Comparison of ENCODE assay signal across 19 mouse cellular contexts in genomic region chr19:53534757-53535410, GRCm38 (mm10). TPM values are rescaled to one million over a fixed set of nuclear protein-coding genes. Genes with fewer than 3 reads are reported as not detected.
DNase-seq lines count a peak whose midpoint lies in the region; ATAC-seq and TF ChIP-seq lines count a peak whose summit lies in the region.
"Had no signal": no experiment of that assay in that cellular context is flagged by ENCODE, and none has a peak within 500 bp of the region (broad histone marks: within the 10 kb centered on the region; RNA-seq: fewer than 3 reads in every experiment).

No protein-coding gene starts in this region.

- peaks cover 3% of the 10 kb centered on the region; the same call in 1 of the 2 replicates for H3K36me3 ChIP-seq in hindbrain, embryonic 16.5 days (ENCODE audit: control insufficient read depth, insufficient read depth, low read length)
- H3K36me3 ChIP-seq in hindbrain, embryonic 13.5 days = no peaks in the 10 kb centered on the region
- peaks cover 18% of the 10 kb centered on the region for H3K36me3 ChIP-seq in spleen, adult 2 months (ENCODE audit: control insufficient read depth, insufficient read depth, low read length)
- H3K36me3 ChIP-seq: limb, embryonic 13.5 days had no signal

- no peak for TF ChIP-seq CTCF in spleen, adult 2 months (IDR thresholded peaks at IDR 0.05; ENCODE audit: extremely low read depth, insufficient read depth, insufficient read length, insufficient replicate concordance)

- peak; percentile 27 for DNase-seq in adrenal gland, adult 2 months
- no peak for DNase-seq in adrenal gland, postnatal 4 days (ENCODE audit: low spot score in 2 of 2)
- no peak for DNase-seq in spleen, adult 2 months (ENCODE audit: low read depth in 1 of 2, low spot score in 2 of 2)
- DNase-seq in spleen, postnatal 14 days (ENCODE audit: low spot score in 2 of 2) = no peak
- no peak for DNase-seq in layer of hippocampus, adult 11-12 months (ENCODE audit: low spot score)
- DNase-seq: forebrain, postnatal 0 days; gastrocnemius, adult 2 months; heart, adult 18-20 months; kidney, adult 11 months; thymus, postnatal 25 days had no signal

- no peak overlapping the region for H3K9ac ChIP-seq in hindbrain, embryonic 16.5 days (ENCODE audit: low read depth, low read length)
- H3K9ac ChIP-seq in hindbrain, embryonic 13.5 days = no peak overlapping the region
- H3K9ac ChIP-seq: forebrain, postnatal 0 days; heart, embryonic 15.5 days; limb, embryonic 13.5 days; liver, embryonic 14.5 days had no signal

- H3K9me3 ChIP-seq in hindbrain, embryonic 16.5 days (ENCODE audit: control insufficient read depth, low read length) = no peaks in the 10 kb centered on the region
- H3K9me3 ChIP-seq in hindbrain, embryonic 13.5 days = no peaks in the 10 kb centered on the region
- H3K9me3 ChIP-seq: heart, embryonic 15.5 days; limb, embryonic 13.5 days had no signal

- no peak for TF ChIP-seq POLR2A in spleen, adult 2 months (IDR thresholded peaks at IDR 0.05; ENCODE audit: low read depth, low read length)

- no peak overlapping the region for H3K4me2 ChIP-seq in hindbrain, embryonic 16.5 days (ENCODE audit: low read length)
- no peak overlapping the region for H3K4me2 ChIP-seq in hindbrain, embryonic 13.5 days
- H3K4me2 ChIP-seq: heart, embryonic 15.5 days; limb, embryonic 13.5 days had no signal

- H3K27ac ChIP-seq in hindbrain, embryonic 16.5 days (ENCODE audit: low read depth, low read length) = no peak overlapping the region
- no peak overlapping the region for H3K27ac ChIP-seq in hindbrain, embryonic 13.5 days
- peak overlapping the region; percentile 5; the same call in 1 of the 2 replicates for H3K27ac ChIP-seq in spleen, adult 2 months (ENCODE audit: insufficient read depth, low read length)
- H3K27ac ChIP-seq: gastrocnemius, adult 2 months; heart, embryonic 15.5 days; kidney, postnatal 0 days; limb, embryonic 13.5 days; liver, embryonic 14.5 days; stomach, postnatal 0 days had no signal

- 37% methylated on average over 7 of the region's 7 CpGs for WGBS in hindbrain, embryonic 16.5 days
- WGBS in hindbrain, embryonic 13.5 days = 41% methylated on average over 7 of the region's 7 CpGs
- WGBS in spleen, adult 2 months = 77% methylated on average over 7 of the region's 7 CpGs

- no peak overlapping the region for H3K4me3 ChIP-seq in hindbrain, embryonic 16.5 days (ENCODE audit: low read length)
- H3K4me3 ChIP-seq in hindbrain, embryonic 13.5 days = no peak overlapping the region
- no peak overlapping the region for H3K4me3 ChIP-seq in spleen, adult 2 months (ENCODE audit: extremely low read depth, insufficient read depth, insufficient read length)
- H3K4me3 ChIP-seq: gastrocnemius, adult 2 months; heart, embryonic 15.5 days; limb, embryonic 13.5 days had no signal

- H3K4me1 ChIP-seq in hindbrain, embryonic 16.5 days (ENCODE audit: control insufficient read depth, insufficient read depth, low read depth, low read length) = peaks cover 4% of the 10 kb centered on the region; the same call in 1 of the 2 replicates
- peaks cover 10% of the 10 kb centered on the region for H3K4me1 ChIP-seq in hindbrain, embryonic 13.5 days (replicated peaks)
- H3K4me1 ChIP-seq in spleen, adult 2 months (ENCODE audit: control insufficient read depth, insufficient read depth, insufficient read length) = peaks cover 18% of the 10 kb centered on the region; the same call in 1 of the 2 replicates

- peaks cover 21% of the 10 kb centered on the region for H3K27me3 ChIP-seq in hindbrain, embryonic 16.5 days (replicated peaks; ENCODE audit: control insufficient read depth, insufficient read depth, low read length)
- H3K27me3 ChIP-seq in hindbrain, embryonic 13.5 days = peaks cover 32% of the 10 kb centered on the region
- H3K27me3 ChIP-seq in spleen, adult 2 months (ENCODE audit: control insufficient read depth, insufficient read depth, low read length) = no peaks in the 10 kb centered on the region
- H3K27me3 ChIP-seq: heart, embryonic 15.5 days had no signal

- 0 out of 2 replicates have a peak, but pooled peaks have one; percentile 56 for ATAC-seq in hindbrain, embryonic 16.5 days
- ATAC-seq in hindbrain, embryonic 13.5 days (ENCODE audit: low FRiP score) = no peak
- ATAC-seq in granulocyte monocyte progenitor cell, adult 5-6 weeks (replicated peaks; ENCODE audit: poor library complexity, severe bottlenecking) = no peak
- ATAC-seq: forebrain, postnatal 0 days; midbrain, embryonic 16.5 days had no signal

RNA-seq across cellular contexts. Expression of gene Dusp5, which starts 6.0 kb away (rescaled TPM):
- 10 to 100 TPM in 1 of 2 experiments, 1 to 10 TPM in 1; 8.8 to 15.3 TPM for total RNA-seq in adrenal gland, adult 2 months (2021)
- 4.5 and 6.5 TPM in 2 replicates for polyA plus RNA-seq in adrenal gland, adult 2 months (2012; rRNA removed)
- total RNA-seq in adrenal gland, postnatal 4 days (2021) = 1 to 10 TPM; 6.0 to 7.9 TPM
- 7.6 and 8.2 TPM in 2 replicates for polyA plus RNA-seq in hindbrain, embryonic 16.5 days (2015; fragmentation: Nextera tagmentation; extraction: Ambion mirVana)
- polyA plus RNA-seq in hindbrain, embryonic 13.5 days (2015; fragmentation: Nextera tagmentation; extraction: Ambion mirVana) = 1.6 and 2.3 TPM in 2 replicates
- polyA plus RNA-seq in spleen, adult 2 months (2012; rRNA removed) = 10.9 and 19.4 TPM in 2 replicates
- total RNA-seq in granulocyte monocyte progenitor cell, adult 5-6 weeks (2014; fragmentation: Nextera tagmentation) = 1.5 and 4.0 TPM in 2 replicates
- 4.2 TPM in 2 replicates for total RNA-seq in granulocyte monocyte progenitor cell, adult 5-6 weeks (2017)

RNA-seq across cellular contexts. Expression of gene Nutf2-ps1, which starts 54.0 kb away (rescaled TPM):
- total RNA-seq in adrenal gland, adult 2 months (2021) = 10 to 100 TPM; 72.7 to 98.1 TPM
- 72.0 and 89.9 TPM in 2 replicates for polyA plus RNA-seq in adrenal gland, adult 2 months (2012; rRNA removed)
- total RNA-seq in adrenal gland, postnatal 4 days (2021) = 10 to 100 TPM; 88.1 to 98.9 TPM
- 206 and 244 TPM in 2 replicates for polyA plus RNA-seq in hindbrain, embryonic 16.5 days (2015; fragmentation: Nextera tagmentation; extraction: Ambion mirVana)
- 283 and 310 TPM in 2 replicates for polyA plus RNA-seq in hindbrain, embryonic 13.5 days (2015; fragmentation: Nextera tagmentation; extraction: Ambion mirVana)
- 63.5 and 68.4 TPM in 2 replicates for polyA plus RNA-seq in spleen, adult 2 months (2012; rRNA removed)
- total RNA-seq in granulocyte monocyte progenitor cell, adult 5-6 weeks (2014; fragmentation: Nextera tagmentation) = 56.0 and 61.3 TPM in 2 replicates
- 142 and 145 TPM in 2 replicates for total RNA-seq in granulocyte monocyte progenitor cell, adult 5-6 weeks (2017)
